Mouse (Mus musculus) liver, embryonic 14.5 days (tissue): ENCODE measurements at regions not wholly inside any gene's neighbourhood (a gene's known extent, or its start where the extent isn't known, plus 50 kb on each side); places are given as distances from the start of the nearest gene placed in this dataset.

Experiments
- ATAC-seq: fragments of 200-750 bp; cut with Nextera tagmentation; 2 replicates; pipeline ENCODE4 v1.8.0; 2017; ENCODE audit warnings: moderate number of reproducible peaks, mild to moderate bottlenecking, moderate library complexity; ENCODE audit not compliant: insufficient read depth
- DNase-seq, 3 experiments: peaks; one replicate each; pipeline ENCODE4 v3.0.0-alpha.2; 2012 to 2013; ENCODE audit warnings: low read depth in 3 of 3, low spot score in 3 of 3
- H3K27ac ChIP-seq: fragments of 300-500 bp; sonication (generic); 2 replicates; pipeline ENCODE4 v1.5.1; 2014; ENCODE audit warnings: moderate library complexity, mild to moderate bottlenecking, control low read depth, inconsistent platforms
- H3K27me3 ChIP-seq: fragments of 300-500 bp; sonication (generic); 2 replicates; pipeline ENCODE4 v1.6.1; 2014; ENCODE audit warnings: mild to moderate bottlenecking, low read length, moderate library complexity; ENCODE audit not compliant: control insufficient read depth, insufficient read depth
- H3K36me3 ChIP-seq: fragments of 300-500 bp; sonication (generic); replicated peaks from 2 replicates; pipeline ENCODE4 v1.6.1; 2014; ENCODE audit warnings: low read depth; ENCODE audit not compliant: control insufficient read depth, insufficient read depth
- H3K4me1 ChIP-seq, 2 experiments: fragments of 200-500 bp in 1 of 2; fragments of 300-500 bp in 1 of 2; sonication (generic) in 1 of 2; replicated peaks; 2 replicates each; pipeline ENCODE4 v1.6.1; 2012 to 2014; ENCODE audit warnings: antibody characterized with exemption in 1 of 2, inconsistent platforms in 1 of 2, low read length in 1 of 2; ENCODE audit not compliant: control insufficient read depth in 2 of 2, insufficient read depth in 2 of 2
- H3K4me2 ChIP-seq: fragments of 300-500 bp; sonication (generic); 2 replicates; pipeline ENCODE4 v1.6.1; 2014; ENCODE audit warnings: low read depth, mild to moderate bottlenecking, control low read depth, moderate library complexity
- H3K4me3 ChIP-seq, 2 experiments: fragments of 200-500 bp in 1 of 2; fragments of 300-500 bp in 1 of 2; sonication (generic) in 1 of 2; 2 replicates each; pipeline ENCODE4 v1.5.1; 2012 to 2014; ENCODE audit warnings: low read depth in 2 of 2, low read length in 2 of 2, mild to moderate bottlenecking in 2 of 2, control low read depth in 1 of 2, inconsistent platforms in 1 of 2, moderate library complexity in 1 of 2; ENCODE audit not compliant: insufficient read depth in 1 of 2
- H3K9ac ChIP-seq: fragments of 300-500 bp; sonication (generic); replicated peaks from 2 replicates; pipeline ENCODE4 v1.6.1; 2014; ENCODE audit warnings: mild to moderate bottlenecking, control low read depth, moderate library complexity
- H3K9me3 ChIP-seq: fragments of 300-500 bp; sonication (generic); 2 replicates; pipeline ENCODE4 v1.6.1; 2016; ENCODE audit warnings: low read length, mixed read lengths; ENCODE audit not compliant: control insufficient read depth
- CTCF ChIP-seq: IDR thresholded peaks from 2 replicates; pipeline ENCODE4 v1.5.1; 2016; ENCODE audit warnings: antibody characterized with exemption, low read depth, control low read depth
- EP300 ChIP-seq: IDR thresholded peaks from 2 replicates; pipeline ENCODE4 v1.6.1; 2016; ENCODE audit warnings: antibody characterized with exemption, low read depth
- WGBS: fragments of 180-500 bp; shearing (Covaris S2); extraction: QIAGEN DNeasy Blood & Tissue Kit; methylation state at CpG from one replicate; pipeline ENCODE4 v1.1.7; 2014; ENCODE audit not compliant: insufficient replicate concordance; 5-methylcytosine and 5-hydroxymethylcytosine counted together

DNA sequence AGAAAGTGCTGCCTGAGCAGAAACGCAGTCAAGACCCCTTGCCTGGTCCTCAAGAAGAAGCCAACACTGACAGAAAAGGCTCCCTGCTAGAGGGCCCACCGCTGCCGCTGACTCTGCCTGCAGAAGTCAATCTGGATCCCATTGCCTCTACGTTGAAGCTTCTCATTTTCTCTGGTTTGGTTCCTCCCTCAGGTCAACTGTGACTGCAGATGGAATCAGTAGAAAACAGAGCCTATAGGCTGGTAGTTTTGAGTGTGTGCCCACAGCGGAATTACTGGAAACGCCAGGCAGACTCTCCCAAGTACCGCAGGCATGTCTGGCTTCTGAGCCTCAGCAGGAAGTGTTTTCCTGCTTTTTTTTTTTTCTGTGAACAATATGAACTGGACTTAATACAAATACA lies 98.5 kb downstream of the Thbs2 start:
- 57% methylated on average over 7 of the region's 7 CpGs for WGBS
- Histone ChIP-seq H3K36me3 (no peaks in the 10 kb centered on the region), H3K27me3 (no peaks in the 10 kb centered on the region), H3K4me1 (no peaks in the 10 kb centered on the region), H3K9me3 (no peaks in the 10 kb centered on the region), H3K4me3 (no peak overlapping the region), H3K27ac (no peak overlapping the region), H3K4me2 (no peak overlapping the region), H3K9ac (no peak overlapping the region)
- DNase-seq = no peak
- TF ChIP-seq CTCF (no peak), EP300 (no peak)
- ATAC-seq = no peak

DNA sequence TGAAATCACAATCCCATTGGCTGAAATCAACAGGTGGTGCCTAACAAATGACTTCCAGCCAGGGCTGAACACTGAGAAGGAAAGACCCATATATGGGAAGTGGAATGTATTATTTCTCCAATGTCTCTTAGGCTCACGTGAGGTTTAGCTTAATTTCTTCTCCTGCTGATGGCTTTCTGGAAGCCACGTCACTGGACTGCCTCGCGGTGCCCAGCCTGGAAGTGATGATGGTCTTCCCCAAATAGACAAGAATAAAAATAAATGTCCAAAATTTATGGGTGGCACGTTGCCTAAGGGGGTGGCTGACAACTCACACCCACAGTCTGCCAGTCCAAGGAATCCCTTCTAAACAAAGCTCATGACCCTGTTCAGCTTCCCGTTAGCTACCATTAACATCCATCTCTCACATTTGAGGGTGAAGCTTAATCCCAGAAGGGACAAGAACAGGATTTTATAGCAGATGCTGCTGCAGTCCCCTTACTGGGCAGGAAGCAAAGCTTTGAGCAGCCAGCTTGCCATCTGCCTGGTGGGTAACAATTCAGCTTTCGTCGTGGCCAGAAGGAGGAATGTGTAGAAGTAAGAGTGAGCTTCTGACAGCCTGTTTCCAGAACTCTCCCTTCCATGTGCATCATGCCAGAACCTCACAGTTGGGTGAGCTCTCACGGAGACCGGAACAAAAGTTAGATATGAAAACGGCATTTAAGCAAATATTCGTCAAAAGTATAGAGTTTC lies 105.8 kb downstream of the Thbs2 start:
- WGBS = 71% methylated on average over 12 of the region's 12 CpGs
- no peak overlapping the region for H3K4me3 ChIP-seq

DNA sequence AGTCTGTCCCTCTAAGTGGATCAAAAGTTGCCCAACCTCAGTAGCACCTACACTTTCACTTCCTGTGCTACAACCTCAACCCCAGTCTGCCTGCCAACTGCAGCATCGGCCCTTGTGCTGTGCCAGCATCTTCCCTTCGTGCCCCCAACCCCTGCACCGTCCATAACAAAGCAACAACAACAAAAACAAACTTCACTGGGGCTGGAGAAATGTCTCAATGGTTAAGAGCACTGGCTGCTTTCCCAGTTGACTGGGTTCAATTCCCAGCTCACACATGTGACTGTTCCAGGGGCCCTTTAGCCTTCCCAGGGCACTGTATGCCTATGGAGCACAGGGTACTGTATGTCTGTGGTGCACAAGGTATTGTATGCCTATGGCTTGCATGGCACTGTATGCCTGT lies 114.4 kb downstream of the Thbs2 start:
- Histone ChIP-seq H3K9me3 (no peaks in the 10 kb centered on the region), H3K4me3 (no peak overlapping the region), H3K4me1 (peaks cover 0 to 5% of the 10 kb centered on the region in 2 experiments; a peak in 1 of 4 replicates), H3K36me3 (no peaks in the 10 kb centered on the region), H3K27me3 (no peaks in the 10 kb centered on the region), H3K9ac (no peak overlapping the region), H3K4me2 (no peak overlapping the region), H3K27ac (no peak overlapping the region)
- ATAC-seq (no peak), DNase-seq (no peak)
- WGBS = 54% methylated on average over 3 of the region's 3 CpGs
- TF ChIP-seq EP300 (no peak), CTCF (no peak)

More for the DNA sequence above, 105.8 kb downstream of the Thbs2 start:
- no peaks in the 10 kb centered on the region for H3K4me1 ChIP-seq
- H3K36me3 ChIP-seq = no peaks in the 10 kb centered on the region
- ATAC-seq (no peak), DNase-seq (no peak)
- H3K9ac ChIP-seq = no peak overlapping the region
- H3K27me3 ChIP-seq = no peaks in the 10 kb centered on the region
- H3K4me2 ChIP-seq = no peak overlapping the region
- no peaks in the 10 kb centered on the region for H3K9me3 ChIP-seq
- TF ChIP-seq EP300 (no peak), CTCF (no peak)
- no peak overlapping the region for H3K27ac ChIP-seq

DNA sequence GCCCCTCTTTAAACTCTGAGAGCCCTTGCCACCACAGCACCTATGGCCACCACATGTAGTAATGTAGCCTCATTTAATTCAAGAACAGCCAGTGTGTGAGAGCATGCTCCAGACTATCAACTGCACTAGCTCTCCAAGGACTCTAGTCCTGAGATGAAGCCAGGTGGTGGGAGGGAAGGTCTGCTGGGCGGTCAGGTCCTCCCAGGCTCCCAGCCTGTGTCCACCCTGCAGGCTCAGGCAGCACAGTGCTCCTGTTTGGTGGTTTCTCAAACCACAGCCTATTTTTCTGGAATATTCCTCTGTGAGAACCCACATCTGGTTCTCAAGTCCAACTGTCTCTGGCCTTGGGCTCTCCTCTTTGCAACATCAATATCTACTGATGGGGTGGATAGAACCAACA lies 115.3 kb downstream of the Thbs2 start:
- H3K4me2 ChIP-seq = no peak overlapping the region
- TF ChIP-seq EP300 (no peak), CTCF (no peak)
- no peak overlapping the region for H3K9ac ChIP-seq
- no peaks in the 10 kb centered on the region for H3K36me3 ChIP-seq
- no peaks in the 10 kb centered on the region for H3K9me3 ChIP-seq
- 43% methylated on average over 1 of the region's 1 CpGs for WGBS
- DNase-seq (no peak), ATAC-seq (no peak)
- no peaks in the 10 kb centered on the region for H3K27me3 ChIP-seq
- peaks cover 0 to 5% of the 10 kb centered on the region in 2 experiments; a peak in 1 of 4 replicates for H3K4me1 ChIP-seq
- no peak overlapping the region for H3K27ac ChIP-seq
- H3K4me3 ChIP-seq = no peak overlapping the region

DNA sequence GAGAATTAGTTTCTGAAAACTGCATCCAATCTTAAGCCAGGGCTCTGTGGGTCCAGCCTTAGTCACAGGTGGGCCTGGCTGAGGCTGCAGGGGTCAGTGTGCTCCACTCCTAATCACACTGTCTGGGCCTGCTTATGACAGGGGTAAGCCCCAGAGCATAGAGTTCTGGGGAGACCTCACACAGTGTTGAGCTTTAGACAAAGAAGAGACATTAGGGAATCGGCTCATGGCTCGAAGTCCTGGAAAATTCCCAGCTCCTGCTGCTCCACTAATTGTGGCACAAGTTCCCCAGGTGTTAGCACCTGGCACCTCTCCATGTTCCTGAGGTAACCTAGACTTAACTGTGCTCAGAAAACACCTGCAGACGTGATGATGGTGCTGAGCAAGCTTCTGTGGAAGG lies 115.8 kb downstream of the Thbs2 start:
- H3K4me1 ChIP-seq = peaks cover 0 to 5% of the 10 kb centered on the region in 2 experiments; a peak in 1 of 4 replicates
- H3K4me2 ChIP-seq = no peak overlapping the region
- H3K9me3 ChIP-seq = no peaks in the 10 kb centered on the region
- DNase-seq = no peak
- TF ChIP-seq EP300 (no peak), CTCF (no peak)
- 34% methylated on average over 3 of the region's 3 CpGs for WGBS
- no peaks in the 10 kb centered on the region for H3K36me3 ChIP-seq
- H3K9ac ChIP-seq = no peak overlapping the region
- ATAC-seq = no peak
- H3K27ac ChIP-seq = no peak overlapping the region
- H3K4me3 ChIP-seq = no peak overlapping the region
- H3K27me3 ChIP-seq = no peaks in the 10 kb centered on the region
